Mouse (Mus musculus): ENCODE data around the gene Tpcn2.

- TF ChIP-seq GATA1 (IDR thresholded peaks at IDR 0.05; ENCODE audit: low read length) (no peak), TAL1 (IDR thresholded peaks at IDR 0.05; ENCODE audit: low read length) (no peak)
Observed at GRCm38 (mm10) chr7:145266011-145266410, 17.8 kb downstream of the Tpcn2 start.
